Mouse (Mus musculus) ovary, postnatal 36 days (tissue): Measurements from ENCODE around the gene Bicral.
"Not testable (repeated sequence)": the region's sequence is repeated elsewhere in the genome, so short reads cannot be mapped to it uniquely, and the experiment has no call there.

Experiments
- DNase-seq: peaks from one replicate; pipeline ENCODE4 v3.0.0; 2022; ENCODE audit warnings: low spot score, mixed read lengths

Gene Bicral

GRCm38 (mm10) chr17:46796743-46797142, 61.5 kb downstream of the Bicral start:
- DNase-seq = no peak

GRCm38 (mm10) chr17:46792963-46793362, 65.3 kb downstream of the Bicral start:
- DNase-seq = no peak

GRCm38 (mm10) chr17:46787974-46788373, 70.3 kb downstream of the Bicral start:
- DNase-seq = not testable (repeated sequence)

DNA sequence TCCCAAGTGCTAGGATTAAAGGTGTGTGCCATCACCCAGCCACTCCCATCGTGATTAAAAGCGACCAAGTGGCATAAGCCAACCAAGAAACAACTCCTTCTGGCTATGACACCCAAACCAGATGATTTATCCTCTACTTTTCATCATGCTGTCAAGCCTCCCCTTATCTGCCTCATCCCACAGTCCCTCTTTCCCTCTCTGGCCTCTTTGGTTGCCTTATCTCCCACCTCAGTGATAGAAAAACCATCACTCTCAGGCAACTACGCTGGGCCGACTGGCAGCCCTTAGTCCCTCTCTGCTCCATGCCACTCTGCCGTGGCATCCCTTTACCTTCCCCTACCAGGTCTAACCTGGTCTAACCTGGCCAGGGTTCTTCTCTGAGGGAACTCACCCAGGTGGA, 71.3 kb downstream of the Bicral start:
- DNase-seq = no peak

- DNase-seq = no peak
Observed at GRCm38 (mm10) chr17:46783222-46783565, 75.1 kb downstream of the Bicral start.

- DNase-seq = peak; percentile 91
Observed at GRCm38 (mm10) chr17:46782341-46783221, 75.7 kb downstream of the Bicral start, which contains the start of gene Rpl7l1. TSS of gene Rpl7l1 (minus strand) at chr17:46782672.

- DNase-seq = no peak
Observed at GRCm38 (mm10) chr17:46781876-46782275, 76.4 kb downstream of the Bicral start.

DNA sequence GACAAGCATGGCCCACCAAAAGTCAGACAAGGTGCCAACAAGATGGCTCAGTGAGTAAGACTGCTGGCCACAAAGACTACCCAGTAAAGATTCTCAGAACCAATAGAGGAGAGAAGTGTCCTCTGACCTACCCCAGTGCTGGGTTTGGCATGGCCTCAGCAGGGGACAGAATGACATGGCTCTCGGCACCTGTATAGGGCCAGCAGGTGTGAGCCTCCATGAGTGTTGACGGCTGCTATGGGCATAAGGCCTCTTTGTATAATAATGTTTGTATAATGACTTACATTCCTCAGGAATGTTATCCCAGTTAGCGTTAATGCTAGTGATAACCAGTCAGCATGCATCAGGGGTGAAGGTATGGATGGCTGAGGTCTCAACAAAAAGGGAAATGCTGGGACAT, 82.2 kb downstream of the Bicral start:
- no peak for DNase-seq

- DNase-seq = no peak
Observed at GRCm38 (mm10) chr17:46775070-46775469, 83.2 kb downstream of the Bicral start.

DNA sequence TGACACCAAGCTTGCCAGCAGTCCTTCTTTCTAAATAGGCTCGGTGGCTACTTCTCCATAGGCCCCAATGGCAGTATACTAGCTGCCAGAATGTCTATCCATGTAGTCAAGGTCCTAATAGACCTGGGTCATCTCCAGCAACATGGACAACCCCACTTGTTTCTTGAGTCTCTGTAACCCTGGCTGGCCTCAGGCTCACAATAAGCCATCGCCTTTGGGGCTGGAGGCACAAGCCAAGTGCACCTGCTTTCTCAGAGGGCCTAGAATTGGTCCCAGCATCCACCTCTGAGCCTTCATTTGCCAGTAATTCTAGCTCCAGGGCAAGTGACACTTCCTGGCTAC, 84.2 kb downstream of the Bicral start:
- no peak for DNase-seq

GRCm38 (mm10) chr17:46773278-46774130, 84.8 kb downstream of the Bicral start:
- DNase-seq = no peak

DNA sequence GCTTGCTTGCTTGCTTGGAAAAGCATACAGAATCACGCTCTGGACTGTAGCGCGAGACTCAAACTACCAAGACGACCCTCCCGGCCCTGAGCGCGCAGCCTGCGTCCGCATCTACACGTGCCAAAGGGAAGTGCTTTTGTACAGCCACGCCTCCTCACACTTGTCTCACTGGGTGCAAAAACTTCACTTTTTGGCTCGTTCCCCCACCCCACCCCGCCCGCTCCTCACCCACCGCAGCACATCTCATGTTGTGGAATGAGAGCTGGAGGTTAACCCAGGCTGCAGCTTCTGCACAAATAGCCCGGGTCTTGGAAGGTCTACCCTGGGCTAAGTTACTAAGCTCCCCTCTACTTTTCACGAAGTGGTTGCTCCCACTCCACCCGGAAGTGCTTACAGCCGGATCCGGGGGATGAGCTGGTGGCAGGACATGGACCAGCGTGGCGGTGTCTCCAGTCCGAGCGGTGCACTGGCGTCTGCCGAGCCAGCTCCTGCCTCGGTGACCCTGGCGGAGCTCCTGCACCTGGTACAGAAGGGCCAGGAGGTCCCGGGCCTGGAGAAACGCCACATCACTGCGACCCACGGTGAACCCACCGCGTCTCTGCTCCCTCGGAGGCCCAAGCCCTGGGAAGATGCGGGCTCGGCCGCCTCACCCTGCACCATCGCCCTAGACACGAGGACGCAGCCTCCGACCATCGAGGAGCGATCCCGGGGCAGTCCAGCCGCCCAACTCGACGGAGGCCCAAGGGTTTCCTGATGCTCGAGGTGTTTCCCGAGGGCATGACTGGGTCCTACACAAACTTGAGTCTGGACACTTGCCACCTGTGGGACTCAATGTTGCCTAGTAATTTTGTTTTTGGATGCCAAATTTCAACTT, 85.6 kb downstream of the Bicral start, which contains the start of gene 2310039H08Rik:
Gene 2310039H08Rik (plus strand): TSS at position 232 of the 874 bp plus-strand sequence.
- DNase-seq = peak; percentile 81

GRCm38 (mm10) chr17:46772038-46772403, 86.3 kb downstream of the Bicral start:
- no peak for DNase-seq

DNA sequence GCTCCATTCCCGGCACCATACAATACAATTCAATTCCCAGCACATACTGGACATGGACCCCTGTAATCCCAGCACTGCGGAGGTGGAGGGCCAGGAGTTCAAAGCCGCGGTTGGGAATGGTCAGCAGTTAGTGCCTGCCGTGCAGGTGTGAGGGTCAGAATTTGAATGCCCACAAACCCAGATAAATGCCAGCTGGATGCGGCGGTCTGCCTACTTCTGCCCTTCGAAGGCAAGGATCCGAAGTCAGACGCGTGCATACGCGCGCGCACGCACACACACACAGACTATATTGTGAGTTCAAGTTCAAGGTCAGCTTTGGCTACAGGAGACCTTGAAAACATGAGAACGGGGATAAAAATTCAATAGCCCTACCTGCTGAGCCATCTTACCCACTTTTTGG, 86.7 kb downstream of the Bicral start:
- DNase-seq = no peak

GRCm38 (mm10) chr17:46771025-46771424, 87.3 kb downstream of the Bicral start:
- DNase-seq = no peak

DNA sequence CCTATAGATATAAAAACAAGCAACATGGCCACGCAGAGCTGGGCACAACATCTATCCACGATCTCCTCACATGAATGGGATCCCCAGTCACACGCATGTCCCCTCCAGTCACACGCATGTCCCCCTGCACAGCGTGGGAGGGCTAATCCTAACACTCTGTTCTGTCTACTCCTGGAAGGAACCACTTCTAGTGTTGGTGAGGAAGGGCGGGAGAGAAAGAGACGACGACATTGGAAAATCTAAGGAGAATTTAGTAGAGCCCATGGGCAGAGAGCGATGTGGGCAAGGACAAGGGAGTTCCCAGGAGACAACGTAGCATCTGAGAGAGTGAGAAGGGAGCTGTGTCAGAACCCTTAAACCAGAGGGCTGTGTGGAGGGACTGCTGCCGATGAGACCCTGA, 87.7 kb downstream of the Bicral start:
- no peak for DNase-seq

GRCm38 (mm10) chr17:46767868-46768267, 90.4 kb downstream of the Bicral start:
- DNase-seq = no peak

DNA sequence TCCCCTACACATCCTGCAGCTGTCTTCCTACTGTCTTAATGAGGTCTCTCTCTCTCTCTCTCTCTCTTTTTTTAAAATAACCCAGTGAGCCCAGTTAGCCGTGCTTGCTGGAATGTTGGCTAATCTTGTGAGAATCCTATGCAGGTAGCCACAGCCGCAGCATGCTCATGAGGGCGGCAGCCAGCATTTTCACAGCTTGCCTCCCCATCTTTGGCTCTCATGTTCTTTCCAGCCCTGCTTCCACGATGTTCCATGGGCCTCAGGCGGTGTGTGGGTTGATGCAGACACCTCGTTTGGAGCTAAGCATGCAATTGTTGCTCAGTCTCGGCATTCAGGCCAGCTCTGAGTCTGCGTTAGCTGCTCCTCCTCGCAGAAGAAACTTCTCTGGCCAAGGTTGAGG, 93.4 kb downstream of the Bicral start:
- not testable (repeated sequence) for DNase-seq

GRCm38 (mm10) chr17:46763544-46763943, 94.7 kb downstream of the Bicral start, which contains the start of gene Ptcra:
TSS of gene Ptcra (minus strand) at chr17:46763712.
- no peak for DNase-seq

- DNase-seq = no peak
Observed at GRCm38 (mm10) chr17:46758753-46759152, 99.5 kb downstream of the Bicral start.

GRCm38 (mm10) chr17:46751794-46752556, 106.3 kb downstream of the Bicral start, which contains the start of gene Cnpy3:
TSS of gene Cnpy3 (minus strand) at chr17:46752214.
- DNase-seq = peak; percentile 96
